Mouse (Mus musculus) liver (tissue): ENCODE data around the gene Sema6d.
"Not testable (repeated sequence)": the region's sequence is repeated elsewhere in the genome, so short reads cannot be mapped to it uniquely, and the experiment has no call there.

Experiments
- DNase-seq: peaks from one replicate; pipeline ENCODE4 v3.0.0-alpha.2; 2020; ENCODE audit warnings: mixed read lengths

The Sema6d gene

GRCm38 (mm10) chr2:124298351-124298750 lies 208.6 kb downstream of the Sema6d start:
- no peak for DNase-seq

GRCm38 (mm10) chr2:124298872-124299271 lies 209.1 kb downstream of the Sema6d start:
- DNase-seq: no peak

- DNase-seq: no peak
Measured at GRCm38 (mm10) chr2:124308605-124309004, 218.8 kb downstream of the Sema6d start.

GRCm38 (mm10) chr2:124309361-124310128 lies 219.8 kb downstream of the Sema6d start:
- no peak for DNase-seq

- no peak for DNase-seq
Measured at GRCm38 (mm10) chr2:124322528-124323215, 232.9 kb downstream of the Sema6d start.

GRCm38 (mm10) chr2:124324107-124324724 lies 234.4 kb downstream of the Sema6d start:
- DNase-seq: no peak

GRCm38 (mm10) chr2:124329473-124330130 lies 239.8 kb downstream of the Sema6d start:
- no peak for DNase-seq

- DNase-seq: no peak
Measured at GRCm38 (mm10) chr2:124332890-124333289, 243.1 kb downstream of the Sema6d start.

GRCm38 (mm10) chr2:124334655-124335054 lies 244.9 kb downstream of the Sema6d start:
- not testable (repeated sequence) for DNase-seq

- DNase-seq: no peak
Measured at GRCm38 (mm10) chr2:124338296-124338695, 248.5 kb downstream of the Sema6d start.

GRCm38 (mm10) chr2:124354191-124354590 lies 264.4 kb downstream of the Sema6d start:
- DNase-seq: no peak

- DNase-seq: no peak
Measured at GRCm38 (mm10) chr2:124354716-124355115, 264.9 kb downstream of the Sema6d start.

GRCm38 (mm10) chr2:124369291-124369690 lies 279.5 kb downstream of the Sema6d start:
- no peak for DNase-seq

- peak; percentile 4 for DNase-seq
Measured at GRCm38 (mm10) chr2:124369991-124370390, 280.2 kb downstream of the Sema6d start.

GRCm38 (mm10) chr2:124371363-124371762 lies 281.6 kb downstream of the Sema6d start:
- DNase-seq: no peak

GRCm38 (mm10) chr2:124385053-124385452 lies 295.3 kb downstream of the Sema6d start:
- DNase-seq: no peak

- no peak for DNase-seq
Measured at GRCm38 (mm10) chr2:124385722-124386121, 296.0 kb downstream of the Sema6d start.

- DNase-seq: no peak
Measured at GRCm38 (mm10) chr2:124388269-124388668, 298.5 kb downstream of the Sema6d start.

GRCm38 (mm10) chr2:124396733-124397132 lies 307.0 kb downstream of the Sema6d start:
- no peak for DNase-seq

- DNase-seq: no peak
Measured at GRCm38 (mm10) chr2:124397304-124397703, 307.5 kb downstream of the Sema6d start.

- DNase-seq: no peak
Measured at GRCm38 (mm10) chr2:124399611-124400010, 309.8 kb downstream of the Sema6d start.

GRCm38 (mm10) chr2:124401727-124402380 lies 312.1 kb downstream of the Sema6d start:
- DNase-seq: no peak

- no peak for DNase-seq
Measured at GRCm38 (mm10) chr2:124403571-124403970, 313.8 kb downstream of the Sema6d start.
